Mouse (Mus musculus) ovary, adult 18-20 months (tissue): ENCODE measurements around the gene Sh2d2a.
A peak's percentile ranks its signal among the peaks of the same experiment; 100 is the strongest.
"Not testable (repeated sequence)": the region's sequence is repeated elsewhere in the genome, so short reads cannot be mapped to it uniquely, and the experiment has no call there.

Experiments used
- DNase-seq: peaks from one replicate; pipeline ENCODE4 v3.0.0; 2022; ENCODE audit warnings: low spot score, mixed read lengths

Gene Sh2d2a

GRCm38 (mm10) chr3:87846650-87847110 is at the start of gene Sh2d2a:
Sh2d2a (plus strand) TSS chr3:87846755.
- DNase-seq = no peak

GRCm38 (mm10) chr3:87801681-87802080 is 44.9 kb upstream of the Sh2d2a start:
- DNase-seq = no peak

GRCm38 (mm10) chr3:87804038-87804677 is 42.4 kb upstream of the Sh2d2a start:
- DNase-seq = no peak

- no peak for DNase-seq
Measured at GRCm38 (mm10) chr3:87809322-87809962, 37.1 kb upstream of the Sh2d2a start.

GRCm38 (mm10) chr3:87811297-87811696 is 35.3 kb upstream of the Sh2d2a start:
- DNase-seq = no peak

- DNase-seq = no peak
Measured at GRCm38 (mm10) chr3:87812413-87812812, 34.1 kb upstream of the Sh2d2a start.

GRCm38 (mm10) chr3:87812873-87813272 is 33.7 kb upstream of the Sh2d2a start:
- peak; percentile 42 for DNase-seq

GRCm38 (mm10) chr3:87816166-87816565 is 30.4 kb upstream of the Sh2d2a start:
- no peak for DNase-seq

GRCm38 (mm10) chr3:87816646-87817093 is 29.9 kb upstream of the Sh2d2a start:
- peak; percentile 25 for DNase-seq

GRCm38 (mm10) chr3:87818226-87818625 is 28.3 kb upstream of the Sh2d2a start:
- no peak for DNase-seq

- not testable (repeated sequence) for DNase-seq
Measured at GRCm38 (mm10) chr3:87824206-87824605, 22.3 kb upstream of the Sh2d2a start, which contains the start of gene Pear1. Pear1 (minus strand) TSS chr3:87824306.

- no peak for DNase-seq
Measured at GRCm38 (mm10) chr3:87828435-87828834, 18.1 kb upstream of the Sh2d2a start.

- no peak for DNase-seq
Measured at GRCm38 (mm10) chr3:87829025-87829424, 17.5 kb upstream of the Sh2d2a start.

- DNase-seq = no peak
Measured at GRCm38 (mm10) chr3:87832109-87832859, 14.3 kb upstream of the Sh2d2a start.

- DNase-seq = no peak
Measured at GRCm38 (mm10) chr3:87833482-87833881, 13.1 kb upstream of the Sh2d2a start.

GRCm38 (mm10) chr3:87838622-87839021 is 7.9 kb upstream of the Sh2d2a start:
- DNase-seq = peak; percentile 28

GRCm38 (mm10) chr3:87840858-87841257 is 5.7 kb upstream of the Sh2d2a start:
- no peak for DNase-seq

- DNase-seq = no peak
Measured at GRCm38 (mm10) chr3:87844981-87845380, 1.6 kb upstream of the Sh2d2a start.

- DNase-seq = no peak
Measured at GRCm38 (mm10) chr3:87846186-87846585, 369 bp upstream of the Sh2d2a start.

- no peak for DNase-seq
Measured at GRCm38 (mm10) chr3:87847680-87848079, 1.1 kb downstream of the Sh2d2a start.

- no peak for DNase-seq
Measured at GRCm38 (mm10) chr3:87849117-87849516, 2.6 kb downstream of the Sh2d2a start.

GRCm38 (mm10) chr3:87854795-87855568 is 8.4 kb downstream of the Sh2d2a start:
- DNase-seq = peak; percentile 57
